Mouse (Mus musculus) ES-E14 (cell line): ENCODE data around the gene Cbx2. TPM values are rescaled to one million over a fixed set of nuclear protein-coding genes. Genes with fewer than 3 reads are reported as not detected.

Experiments
- DNase-seq: peaks from one replicate; pipeline ENCODE4 v3.0.0-alpha.2; 2013; ENCODE audit warnings: low read depth, low spot score
- H3K27ac ChIP-seq: 2 replicates; pipeline ENCODE4 v1.5.1; 2012; ENCODE audit warnings: low read depth, mild to moderate bottlenecking, low read length, moderate library complexity, mixed read lengths; ENCODE audit not compliant: poor library complexity, insufficient read depth, severe bottlenecking
- H3K36me3 ChIP-seq: 2 replicates; pipeline ENCODE4 v1.6.1; 2012; ENCODE audit warnings: mild to moderate bottlenecking, low read length, moderate library complexity, mixed read lengths; ENCODE audit not compliant: control insufficient read depth, poor library complexity, insufficient read depth, severe bottlenecking
- H3K4me1 ChIP-seq, 2 experiments: fragments of 150-350 bp in 1 of 2; sonication (generic) in 1 of 2; 2 replicates each; pipeline ENCODE4 v1.6.1; 2012; ENCODE audit warnings: low read length in 2 of 2, mild to moderate bottlenecking in 1 of 2, mixed read lengths in 1 of 2; ENCODE audit not compliant: control insufficient read depth in 2 of 2, insufficient read depth in 2 of 2, poor library complexity in 1 of 2
- H3K4me3 ChIP-seq, 2 experiments: fragments of 150-350 bp in 1 of 2; sonication (generic) in 1 of 2; 2 replicates each; pipeline ENCODE4 v1.5.1; 2012; ENCODE audit warnings: low read length in 2 of 2, low read depth in 1 of 2, mild to moderate bottlenecking in 1 of 2, mixed read lengths in 1 of 2; ENCODE audit not compliant: insufficient read depth in 1 of 2, poor library complexity in 1 of 2, severe bottlenecking in 1 of 2
- H3K9ac ChIP-seq: 2 replicates; pipeline ENCODE4 v1.6.1; 2012; ENCODE audit warnings: low read depth, mild to moderate bottlenecking, low read length, mixed read lengths; ENCODE audit not compliant: poor library complexity, insufficient read depth, severe bottlenecking
- H3K9me3 ChIP-seq: fragments of 150-350 bp; sonication (generic); 2 replicates; pipeline ENCODE4 v1.6.1; 2012; ENCODE audit warnings: low read depth, mild to moderate bottlenecking, low read length; ENCODE audit not compliant: control insufficient read depth, insufficient read depth
- CHD2 ChIP-seq: IDR thresholded peaks from 2 replicates; pipeline ENCODE4 v1.6.1; 2014; ENCODE audit warnings: mild to moderate bottlenecking, low read depth, low read length, inconsistent platforms
- HCFC1 ChIP-seq: IDR thresholded peaks from 2 replicates; pipeline ENCODE4 v1.6.1; 2012; ENCODE audit warnings: low read length, inconsistent platforms, borderline replicate concordance; ENCODE audit not compliant: insufficient read depth
- MAFK ChIP-seq: IDR thresholded peaks from 2 replicates; pipeline ENCODE4 v1.6.1; 2014; ENCODE audit warnings: mild to moderate bottlenecking, low read depth, low read length, inconsistent platforms; ENCODE audit not compliant: insufficient read depth
- ZC3H11A ChIP-seq: IDR thresholded peaks from 2 replicates; pipeline ENCODE4 v1.6.1; 2012; ENCODE audit warnings: low read depth, mild to moderate bottlenecking, inconsistent platforms, low read length, borderline replicate concordance
- ZNF384 ChIP-seq: IDR thresholded peaks from 2 replicates; pipeline ENCODE4 v1.6.1; 2012; ENCODE audit warnings: low read depth, low read length, inconsistent platforms
- in situ Hi-C, 2 experiments: fragments of 600-800 bp; cut with MboI; formaldehyde crosslinking; loops; one replicate each; pipeline ENCODE4 v1.15.1; 2025; ENCODE audit warnings: low sequenced_read_pairs in 2 of 2, inconsistent platforms in 1 of 2; ENCODE audit not compliant: unreplicated experiment in 2 of 2
- total RNA-seq: library from RNA; depleted of rRNA; stranded (reverse); fragments of 300-350 nt; gene quantifications from 2 replicates; pipeline ENCODE4 v1.2.3, GENCODE M21; 2012

Gene Cbx2
- total RNA-seq, 1 experiment = 13.9 TPM

DNA sequence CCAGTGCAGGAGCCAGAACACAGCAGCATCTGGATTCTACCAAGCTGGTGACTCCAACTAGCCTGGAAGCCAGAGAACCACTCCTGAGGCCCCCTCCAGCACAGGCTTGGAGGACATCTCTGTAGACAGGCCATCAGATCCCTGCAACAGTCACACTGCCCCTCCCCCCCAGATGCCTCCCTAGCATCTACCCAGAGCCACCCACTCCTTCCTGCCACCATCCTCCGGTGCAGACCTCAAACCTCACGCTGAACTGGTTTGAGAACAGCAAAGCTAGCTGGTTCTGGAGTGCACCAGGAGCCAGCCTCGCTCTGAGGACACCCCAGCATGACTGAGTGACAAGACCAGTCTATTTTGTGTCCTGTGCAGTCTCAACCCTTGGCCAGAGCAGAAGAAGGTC lies 30.0 kb upstream of the Cbx2 start:
- TF ChIP-seq HCFC1 (no peak), CHD2 (no peak), ZNF384 (no peak), MAFK (no peak), ZC3H11A (no peak)
- no peak for DNase-seq
- no peak overlapping the region for H3K9ac ChIP-seq
- H3K36me3 ChIP-seq = no peaks in the 10 kb centered on the region
- H3K4me1 ChIP-seq = no peaks in the 10 kb centered on the region; a peak in 1 of 4 replicates
- H3K27ac ChIP-seq = no peak overlapping the region
- H3K4me3 ChIP-seq = no peak overlapping the region
- H3K9me3 ChIP-seq = no peaks in the 10 kb centered on the region
- in situ Hi-C loops = no loop called here

DNA sequence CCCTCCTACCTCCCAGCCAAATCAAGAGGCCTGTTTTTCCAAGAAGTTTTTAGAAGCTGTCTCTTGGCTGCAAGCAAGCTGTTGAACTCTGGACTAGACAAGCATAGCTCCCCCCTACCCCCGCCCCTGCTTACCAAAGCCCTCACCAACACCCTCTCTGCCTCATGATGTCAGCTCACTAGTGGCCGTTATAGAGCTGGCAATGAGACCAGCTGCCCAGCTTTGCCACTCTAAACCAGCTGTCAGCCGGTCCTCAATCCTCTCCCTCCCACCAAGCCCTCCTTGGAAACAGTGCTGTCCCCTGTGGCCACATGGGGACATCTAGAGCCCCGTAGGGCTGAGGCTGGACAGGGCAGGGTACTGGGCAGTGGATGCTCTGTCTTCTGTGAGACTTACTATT lies 27.3 kb upstream of the Cbx2 start:
- DNase-seq = no peak
- Histone ChIP-seq H3K9ac (no peak overlapping the region), H3K4me3 (no peak overlapping the region), H3K4me1 (peaks cover 0 to 8% of the 10 kb centered on the region in 2 experiments; a peak in 1 of 4 replicates), H3K27ac (no peak overlapping the region), H3K9me3 (no peaks in the 10 kb centered on the region), H3K36me3 (no peaks in the 10 kb centered on the region)
- TF ChIP-seq ZC3H11A (no peak), ZNF384 (no peak), MAFK (no peak)
- in situ Hi-C loops = no loop called here

GRCm38 (mm10) chr11:118997182-118997581 lies 25.6 kb upstream of the Cbx2 start:
- Histone ChIP-seq H3K36me3 (no peaks in the 10 kb centered on the region), H3K4me1 (peaks cover 0 to 8% of the 10 kb centered on the region in 2 experiments; a peak in 1 of 4 replicates), H3K9me3 (no peaks in the 10 kb centered on the region), H3K27ac (no peak overlapping the region), H3K4me3 (no peak overlapping the region), H3K9ac (no peak overlapping the region)
- DNase-seq = no peak
- in situ Hi-C loops = no loop called here
- TF ChIP-seq CHD2 = no peak
- no peak for TF ChIP-seq MAFK
- TF ChIP-seq ZC3H11A = no peak
- TF ChIP-seq HCFC1 = no peak
- TF ChIP-seq ZNF384 = no peak

DNA sequence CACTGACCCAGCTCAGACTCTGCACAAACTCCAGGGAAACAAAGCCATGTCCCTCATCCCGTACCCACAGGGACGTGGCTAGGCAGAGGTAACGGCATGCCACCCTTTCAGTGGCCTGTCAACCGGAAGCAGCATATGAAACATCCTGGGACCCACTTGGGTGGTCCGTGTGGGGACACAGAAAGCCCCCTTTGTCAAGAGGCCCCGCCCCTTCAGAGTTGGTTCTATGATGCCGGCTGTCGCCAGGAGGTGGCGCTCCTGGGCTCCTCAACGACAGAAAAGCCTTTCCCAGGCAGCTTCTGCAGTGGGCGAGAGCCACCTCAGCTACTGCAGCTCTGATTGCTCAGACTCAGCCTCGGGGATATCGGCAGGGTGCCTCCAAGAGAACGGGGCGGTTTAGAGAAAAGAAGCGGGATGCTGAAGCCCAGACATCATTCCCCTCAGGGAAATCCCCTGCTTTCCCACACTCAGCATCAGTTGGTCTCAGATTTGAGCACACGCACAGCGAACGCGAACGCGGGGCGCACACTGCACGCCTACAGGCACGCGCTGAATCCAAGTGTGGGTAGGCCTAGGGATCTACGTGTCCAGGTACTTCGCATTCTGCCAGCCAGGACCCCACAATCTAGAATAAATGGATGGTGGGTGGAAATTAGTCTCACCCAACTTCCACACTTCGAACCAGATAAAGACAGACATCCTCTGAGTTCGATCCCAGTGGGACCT lies 24.1 kb upstream of the Cbx2 start:
- Histone ChIP-seq H3K9ac (no peak overlapping the region), H3K27ac (no peak overlapping the region)
- in situ Hi-C loops = no loop called here

More for the DNA sequence above, 24.1 kb upstream of the Cbx2 start:
- TF ChIP-seq CHD2 = no peak
- TF ChIP-seq MAFK = no peak
- no peak for TF ChIP-seq HCFC1
- no peak for TF ChIP-seq ZNF384
- TF ChIP-seq ZC3H11A = no peak
- Histone ChIP-seq H3K36me3 (no peaks in the 10 kb centered on the region), H3K9me3 (no peaks in the 10 kb centered on the region), H3K4me3 (peak overlapping the region; percentile 33 to 55; a peak in 3 of 4 replicates), H3K4me1 (peaks cover 0 to 8% of the 10 kb centered on the region in 2 experiments; a peak in 1 of 4 replicates)
- DNase-seq = peak; percentile 66
